Mouse (Mus musculus): ENCODE measurements around the gene Cpeb1. TPM values are rescaled to one million over a fixed set of nuclear protein-coding genes. Genes with fewer than 3 reads are reported as not detected.

Gene Cpeb1
- 58.9 TPM for polyA plus RNA-seq (2014; fragmentation: Illumina TruSeq; extraction: RNeasy Lipid Tissue Mini Kit (QIAGEN cat#74804); ENCODE audit: low read depth, low replicate concordance)

DNA sequence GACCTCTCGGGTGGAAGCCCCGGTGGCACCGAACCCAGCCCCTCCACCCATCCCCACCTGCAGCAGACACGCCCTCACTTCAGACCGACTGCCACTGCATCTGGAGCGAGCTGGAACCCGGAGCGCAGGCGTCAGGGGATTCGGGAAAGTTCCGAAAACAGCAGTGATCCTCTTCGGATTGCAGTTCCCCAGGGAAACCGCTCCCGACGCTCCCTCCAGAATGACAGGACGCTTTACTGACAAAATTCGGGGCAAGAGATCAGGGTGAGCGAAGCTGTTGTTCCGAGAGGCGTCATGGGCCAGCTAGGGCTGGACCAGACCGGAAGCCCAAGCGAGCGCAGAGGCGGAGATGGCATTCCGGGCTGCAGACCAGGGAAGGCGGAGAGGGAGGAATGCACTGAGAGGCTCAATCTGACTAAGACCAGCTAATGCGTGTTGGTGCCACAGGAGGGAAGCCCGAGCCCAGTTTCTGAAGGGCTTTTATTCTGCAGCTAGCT is at the start of gene Cpeb1:
TSS of gene Cpeb1 (minus strand) at position 311 of the 497 bp plus-strand sequence.

DNA sequence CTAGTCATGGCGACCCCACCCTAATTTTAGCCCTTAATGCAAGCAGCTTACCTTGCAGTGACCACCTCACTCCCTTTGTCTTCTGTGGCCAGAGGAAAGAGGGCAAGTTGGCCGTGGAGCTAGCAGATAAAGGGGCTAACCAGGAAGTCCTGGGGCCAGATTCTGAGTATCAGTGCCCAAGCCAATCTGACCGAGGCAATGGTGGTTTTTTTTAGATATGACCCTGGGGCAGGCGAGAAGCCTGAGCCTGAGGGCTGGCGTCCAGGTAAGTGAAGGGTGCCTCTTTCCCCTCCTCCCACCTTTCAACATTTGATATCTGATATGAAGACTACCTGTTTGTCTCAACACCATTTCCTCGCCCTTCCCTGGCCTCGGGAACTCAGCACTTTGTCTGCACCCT is 42.9 kb upstream of the Cpeb1 start, which contains the start of gene BC048679:
TSS of gene BC048679 (minus strand) at position 101 of the 400 bp plus-strand sequence.

DNA sequence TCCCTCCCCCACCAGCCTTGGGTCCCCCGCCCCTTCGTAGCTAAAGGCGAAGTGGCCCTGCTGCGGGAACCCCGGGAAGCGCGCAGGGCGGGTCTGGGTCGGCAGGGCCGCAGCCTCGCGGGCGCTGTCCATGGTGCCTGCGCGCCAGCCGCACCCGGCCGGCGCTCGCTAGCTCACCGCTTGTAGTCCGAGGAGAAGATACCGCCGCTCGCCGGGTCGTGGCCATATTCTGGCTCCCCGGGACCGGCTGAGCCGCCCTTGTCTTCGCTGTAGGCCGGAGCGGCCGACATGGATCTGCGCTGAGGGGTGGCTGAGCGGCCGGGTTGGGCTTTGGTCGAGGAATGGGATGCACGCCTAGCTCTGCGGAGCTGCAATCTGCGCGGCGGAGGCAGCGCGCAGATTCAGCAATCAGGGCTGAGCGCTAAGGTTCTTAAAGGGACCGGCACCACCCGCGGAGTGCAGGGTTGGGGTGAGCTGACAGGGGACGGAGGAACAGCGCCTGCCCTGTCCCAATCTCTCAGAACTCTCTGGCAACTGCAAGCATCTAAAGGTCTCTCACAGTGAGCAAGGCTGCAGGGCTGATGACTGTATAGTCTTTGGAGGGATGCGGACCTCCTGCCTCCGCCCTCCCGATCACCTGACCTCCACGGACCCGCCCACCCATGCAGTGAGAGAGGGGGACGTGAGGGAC is 38.2 kb upstream of the Cpeb1 start, which contains the start of gene Ap3b2:
TSS of gene Ap3b2 (minus strand) at position 595 of the 691 bp plus-strand sequence.

DNA sequence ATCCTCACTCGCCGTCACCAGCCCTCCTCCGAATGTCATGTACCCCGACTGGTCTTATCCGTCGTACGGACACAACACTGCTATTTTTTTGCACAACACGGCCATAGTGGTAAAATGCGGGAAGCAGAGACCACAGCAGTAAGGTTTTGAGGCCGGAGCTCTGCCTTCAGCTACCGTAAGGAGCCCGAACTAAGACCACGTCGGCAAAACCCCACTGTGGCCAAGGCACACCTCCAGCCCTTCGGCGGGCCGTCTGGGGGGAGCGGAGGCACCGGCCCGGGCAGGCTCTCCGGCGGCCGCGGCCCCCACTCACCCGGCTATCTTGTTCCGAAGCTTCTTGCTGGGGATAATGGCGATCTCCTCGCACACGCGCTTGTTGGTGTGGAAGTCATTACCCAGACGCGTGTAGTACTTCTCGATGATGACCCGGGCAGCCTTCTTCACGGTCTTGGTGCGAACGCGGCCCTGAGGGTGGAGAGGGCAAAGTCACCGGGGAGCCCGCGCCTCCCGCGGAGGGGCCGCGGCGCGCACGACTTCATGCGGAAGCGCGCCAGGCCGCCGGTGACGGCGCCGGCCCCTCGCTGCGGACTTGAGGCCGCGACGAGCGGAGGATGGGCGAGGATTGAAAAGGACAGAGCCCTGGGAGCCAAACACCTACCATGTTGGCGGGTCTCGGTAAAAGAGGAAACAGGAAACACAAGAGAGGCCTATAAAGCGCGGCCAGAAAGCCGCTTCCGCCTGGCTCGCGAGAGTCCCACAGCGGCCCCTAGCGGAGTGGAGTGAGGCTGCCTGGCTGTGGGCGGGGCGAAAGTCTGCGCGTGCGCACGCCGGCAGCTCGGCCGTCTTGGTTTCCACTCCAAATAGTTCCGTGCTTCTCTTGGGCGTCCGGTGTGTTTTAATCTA is 110.5 kb downstream of the Cpeb1 start, which contains the start of gene Rps17:
TSS of gene Rps17 (minus strand) at position 711 of the 903 bp plus-strand sequence.

Other genes with a start within 250 kb of the Cpeb1 start
- gene Pde8a, start 241.9 kb downstream of the Cpeb1 start, polyA plus RNA-seq (2014; fragmentation: Illumina TruSeq; extraction: RNeasy Lipid Tissue Mini Kit (QIAGEN cat#74804); ENCODE audit: low read depth, low replicate concordance) = 19.0 TPM
- 1,708 TPM for gene Rps17, start 110.2 kb downstream of the Cpeb1 start, polyA plus RNA-seq (2014; fragmentation: Illumina TruSeq; extraction: RNeasy Lipid Tissue Mini Kit (QIAGEN cat#74804); ENCODE audit: low read depth, low replicate concordance)
- 36.3 TPM for gene Ap3b2, start 38.5 kb upstream of the Cpeb1 start, polyA plus RNA-seq (2014; fragmentation: Illumina TruSeq; extraction: RNeasy Lipid Tissue Mini Kit (QIAGEN cat#74804); ENCODE audit: low read depth, low replicate concordance)
- gene BC048679, start 42.8 kb upstream of the Cpeb1 start, polyA plus RNA-seq (2014; fragmentation: Illumina TruSeq; extraction: RNeasy Lipid Tissue Mini Kit (QIAGEN cat#74804); ENCODE audit: low read depth, low replicate concordance) = 756 TPM
- gene Fsd2, start 111.5 kb upstream of the Cpeb1 start, polyA plus RNA-seq (2014; fragmentation: Illumina TruSeq; extraction: RNeasy Lipid Tissue Mini Kit (QIAGEN cat#74804); ENCODE audit: low read depth, low replicate concordance) = 6.9 TPM
- 18.3 TPM for gene Whamm, start 115.8 kb upstream of the Cpeb1 start, polyA plus RNA-seq (2014; fragmentation: Illumina TruSeq; extraction: RNeasy Lipid Tissue Mini Kit (QIAGEN cat#74804); ENCODE audit: low read depth, low replicate concordance)